Mouse (Mus musculus) cerebellum, adult 2 months (tissue): ENCODE measurements around the gene Bbs9.

Experiments
- CTCF ChIP-seq: fragments of 200-500 bp; IDR thresholded peaks from 2 replicates; pipeline ENCODE4 v1.5.1; 2011; ENCODE audit warnings: low read depth, mild to moderate bottlenecking, control low read depth, low read length, moderate library complexity, borderline replicate concordance; ENCODE audit not compliant: insufficient read depth
- POLR2A ChIP-seq: fragments of 200-500 bp; IDR thresholded peaks from 2 replicates; pipeline ENCODE4 v1.6.1; 2011; ENCODE audit warnings: low read length, control low read depth, borderline replicate concordance; ENCODE audit not compliant: insufficient read depth

GRCm38 (mm10) chr9:22793698-22794097 is 318.2 kb downstream of the Bbs9 start:
- TF ChIP-seq POLR2A (no peak), CTCF (no peak)
